Mouse (Mus musculus) CD4-positive helper T cell, adult 2 months (primary cell): Measurements from ENCODE around the gene Rgs16.
A peak's percentile ranks its signal among the peaks of the same experiment; 100 is the strongest.
"Not testable (repeated sequence)": the region's sequence is repeated elsewhere in the genome, so short reads cannot be mapped to it uniquely, and the experiment has no call there.

ENCODE experiments used
- DNase-seq: peaks from one replicate; pipeline ENCODE4 v3.0.0-alpha.2; 2012; ENCODE audit warnings: low read depth, missing footprints, low spot score

Gene Rgs16

GRCm38 (mm10) chr1:153750054-153750453 is 9.9 kb downstream of the Rgs16 start:
- DNase-seq: no peak

DNA sequence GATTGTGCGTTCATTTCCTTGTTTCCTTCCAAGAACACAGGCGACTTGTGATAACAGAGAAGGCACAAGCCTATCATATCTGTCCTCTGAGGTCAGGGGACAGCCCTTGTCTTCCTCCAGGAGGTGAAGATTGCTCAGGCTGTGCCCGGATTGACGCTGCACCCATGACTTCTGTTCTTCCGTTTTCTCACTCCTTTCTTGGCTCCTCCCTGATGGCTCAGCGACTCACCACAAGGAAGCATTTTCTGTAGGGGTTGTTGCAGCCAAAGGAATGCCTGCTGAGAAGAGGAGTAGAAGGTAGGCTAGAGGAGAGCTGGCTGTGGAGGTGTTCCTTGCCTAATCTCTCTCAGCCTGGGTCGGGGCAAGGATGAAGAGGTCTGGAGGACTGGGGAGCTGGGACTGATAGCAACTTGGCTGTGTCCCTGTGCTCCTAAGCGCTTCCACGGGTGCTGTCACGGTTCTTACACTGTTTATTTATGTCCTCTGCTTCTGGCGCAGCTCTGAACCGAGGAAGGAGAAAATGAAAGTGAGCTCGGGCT is 11.7 kb downstream of the Rgs16 start:
- DNase-seq: peak; percentile 86

- DNase-seq: no peak
These were observed 12.4 kb downstream of the Rgs16 start for GRCm38 (mm10) chr1:153752521-153752920.

- no peak for DNase-seq
These were observed 13.7 kb downstream of the Rgs16 start for GRCm38 (mm10) chr1:153753725-153754464.

DNA sequence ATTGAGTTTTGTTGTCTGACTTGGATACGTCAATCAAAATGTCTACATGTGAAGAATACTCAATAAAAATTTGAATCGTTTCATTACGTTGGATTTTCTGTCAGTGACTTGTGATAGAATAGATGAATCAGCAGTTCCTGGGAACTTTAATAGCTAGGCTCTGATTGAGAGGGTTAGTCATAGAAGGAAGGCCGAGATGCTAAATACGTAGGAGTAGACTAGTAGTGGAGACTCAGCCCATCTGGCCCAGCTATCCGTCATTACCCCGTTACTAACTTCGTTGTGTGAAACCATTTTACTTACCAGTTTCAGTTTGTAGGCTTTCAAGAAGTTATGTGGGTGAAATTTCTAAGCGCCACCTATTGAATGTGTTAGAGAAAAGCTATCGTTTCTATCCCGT is 24.0 kb downstream of the Rgs16 start:
- DNase-seq: no peak

DNA sequence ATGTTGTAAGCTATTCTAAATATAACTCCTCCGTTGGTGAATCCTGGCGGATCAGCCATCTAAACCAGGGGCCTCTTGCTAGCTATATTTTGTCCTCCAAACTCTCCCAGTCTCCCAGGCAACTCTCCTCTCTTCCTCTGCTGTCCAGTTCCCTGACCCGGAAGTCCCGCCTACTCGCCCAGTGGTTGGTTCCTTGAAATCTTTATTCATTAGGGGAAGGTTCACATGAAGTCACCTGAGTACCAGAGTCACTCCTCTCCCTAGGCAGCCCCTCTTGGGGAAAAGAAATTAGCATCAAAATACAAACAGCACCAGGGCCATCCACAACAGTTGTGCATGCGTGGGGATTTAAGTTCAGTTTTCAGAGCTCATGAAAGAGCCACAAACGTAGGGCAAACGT is 26.1 kb downstream of the Rgs16 start:
- no peak for DNase-seq

GRCm38 (mm10) chr1:153767281-153767680 is 27.1 kb downstream of the Rgs16 start:
- DNase-seq: no peak

GRCm38 (mm10) chr1:153768465-153768864 is 28.3 kb downstream of the Rgs16 start:
- no peak for DNase-seq

GRCm38 (mm10) chr1:153769571-153769970 is 29.4 kb downstream of the Rgs16 start:
- DNase-seq: not testable (repeated sequence)

- DNase-seq: no peak
These were observed 30.0 kb downstream of the Rgs16 start for GRCm38 (mm10) chr1:153769998-153770775.

DNA sequence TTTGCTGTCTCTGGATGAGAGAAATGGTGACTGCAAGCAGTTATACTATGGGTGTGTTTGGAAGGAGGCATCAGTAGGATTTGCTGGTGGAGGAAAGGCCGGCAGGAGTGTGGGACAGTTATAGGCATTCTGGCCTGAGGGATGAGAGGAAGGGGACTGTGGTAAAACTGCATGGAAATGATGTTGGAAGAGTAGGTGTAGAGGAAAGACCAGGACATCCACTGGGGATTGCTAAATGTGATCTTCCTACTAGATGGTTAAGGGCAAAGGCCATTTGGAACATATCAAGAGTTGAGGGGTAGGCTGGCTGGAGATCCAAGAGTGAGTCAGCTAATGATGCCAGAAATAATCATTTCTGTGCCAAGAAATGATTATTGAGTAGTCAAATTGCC is 30.6 kb downstream of the Rgs16 start:
- DNase-seq: no peak

GRCm38 (mm10) chr1:153775174-153775573 is 35.0 kb downstream of the Rgs16 start:
- no peak for DNase-seq

- DNase-seq: no peak
These were observed 36.1 kb downstream of the Rgs16 start for GRCm38 (mm10) chr1:153776257-153776656.

DNA sequence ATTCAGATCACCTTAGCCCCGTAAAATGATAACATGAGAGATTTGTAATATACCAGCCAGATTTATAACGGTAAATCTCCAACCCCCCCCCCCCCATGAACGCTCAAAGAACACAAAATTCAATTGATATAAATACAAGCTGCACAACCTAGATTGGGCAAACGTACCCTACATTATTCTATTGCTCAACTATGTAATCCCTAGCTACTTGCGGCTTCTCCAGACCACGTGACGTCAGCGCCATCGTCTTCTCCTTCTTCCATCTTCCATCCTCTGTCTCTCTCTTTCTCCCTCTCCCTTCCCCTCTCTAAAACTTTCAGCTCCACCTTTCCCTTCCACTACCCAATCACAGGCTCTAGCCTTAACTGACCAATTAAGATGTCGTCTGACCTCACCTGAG is 38.1 kb downstream of the Rgs16 start:
- DNase-seq: no peak

GRCm38 (mm10) chr1:153783339-153783738 is 43.2 kb downstream of the Rgs16 start:
- DNase-seq: no peak

GRCm38 (mm10) chr1:153785608-153786007 is 45.5 kb downstream of the Rgs16 start:
- DNase-seq: no peak

GRCm38 (mm10) chr1:153790708-153791107 is 50.6 kb downstream of the Rgs16 start:
- no peak for DNase-seq

DNA sequence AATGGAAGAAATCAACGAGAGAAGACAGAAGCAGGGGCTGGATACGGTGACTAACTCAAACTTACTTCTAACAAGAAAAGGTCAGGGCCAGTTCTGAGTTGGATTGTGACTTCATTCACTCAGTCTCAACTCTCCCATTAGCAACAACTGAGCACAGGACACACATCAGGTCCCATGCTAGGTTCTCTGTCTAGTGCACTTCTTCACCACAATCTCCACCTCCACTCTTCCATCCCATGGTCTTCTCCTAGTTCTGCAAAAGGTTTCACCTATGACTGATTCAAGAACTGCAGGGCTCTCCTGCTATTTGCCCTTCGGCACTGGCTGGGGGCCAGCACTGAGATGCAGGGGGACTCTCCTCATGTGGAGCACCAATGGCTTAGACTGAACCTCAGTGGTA is 54.1 kb downstream of the Rgs16 start:
- DNase-seq: no peak
